8 mouse cellular contexts compared by ENCODE assay signal in the genomic region with DNA sequence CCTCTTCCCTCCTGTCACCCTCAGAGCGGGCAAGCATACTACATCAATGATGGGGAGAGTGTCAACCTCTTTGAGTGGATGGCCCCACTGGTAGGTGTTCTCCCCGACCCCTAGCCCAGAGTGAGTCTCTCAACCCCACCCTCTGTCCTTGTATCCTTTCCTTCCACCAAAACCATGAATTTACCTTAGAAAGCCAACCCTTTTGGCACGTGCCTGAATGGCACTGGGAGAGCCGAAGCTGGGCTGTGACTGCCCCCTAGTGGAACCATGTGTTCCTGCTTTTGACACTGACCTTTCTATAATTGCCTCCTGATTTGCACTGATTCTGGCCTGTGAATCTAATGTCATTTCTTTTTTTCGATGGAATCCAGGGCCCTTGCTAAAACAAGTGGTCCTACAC. TPM values are rescaled to one million over a fixed set of nuclear protein-coding genes. Genes with fewer than 3 reads are reported as not detected.
DNase-seq lines count a peak whose midpoint lies in the region; ATAC-seq lines count a peak whose summit lies in the region.

No protein-coding gene starts in this region.

- no peak overlapping the region for H3K27ac ChIP-seq in embryonic facial prominence, embryonic 11.5 days (replicated peaks; ENCODE audit: low read depth, low read length)
- H3K27ac ChIP-seq in hindbrain, embryonic 11.5 days (ENCODE audit: low read depth, low read length): no peak overlapping the region

- no peaks in the 10 kb centered on the region for H3K27me3 ChIP-seq in embryonic facial prominence, embryonic 11.5 days (ENCODE audit: control insufficient read depth, insufficient read depth, low read length)
- no peaks in the 10 kb centered on the region for H3K27me3 ChIP-seq in hindbrain, embryonic 11.5 days (ENCODE audit: control insufficient read depth, insufficient read depth, low read length)

- no peaks in the 10 kb centered on the region for H3K9me3 ChIP-seq in embryonic facial prominence, embryonic 11.5 days (replicated peaks; ENCODE audit: control insufficient read depth, low read length)
- no peaks in the 10 kb centered on the region for H3K9me3 ChIP-seq in hindbrain, embryonic 11.5 days (ENCODE audit: control insufficient read depth, low read length)

- no peak overlapping the region for H3K9ac ChIP-seq in embryonic facial prominence, embryonic 11.5 days (replicated peaks; ENCODE audit: low read length)
- no peak overlapping the region for H3K9ac ChIP-seq in hindbrain, embryonic 11.5 days (ENCODE audit: low read depth, low read length)

- 24% methylated on average over 5 of the region's 5 CpGs for WGBS in embryonic facial prominence, embryonic 11.5 days
- 23% methylated on average over 5 of the region's 5 CpGs for WGBS in hindbrain, embryonic 11.5 days

- no peaks in the 10 kb centered on the region for H3K36me3 ChIP-seq in embryonic facial prominence, embryonic 11.5 days (replicated peaks; ENCODE audit: control insufficient read depth, insufficient read depth, low read depth, low read length)
- H3K36me3 ChIP-seq in hindbrain, embryonic 11.5 days (ENCODE audit: control insufficient read depth, insufficient read depth, low read length): no peaks in the 10 kb centered on the region

- H3K4me3 ChIP-seq in embryonic facial prominence, embryonic 11.5 days (ENCODE audit: low read depth, low read length): no peak overlapping the region
- no peak overlapping the region for H3K4me3 ChIP-seq in hindbrain, embryonic 11.5 days (ENCODE audit: low read depth, low read length)

- peak; percentile 42 to 52 for DNase-seq in frontal cortex, postnatal 14 days (ENCODE audit: low spot score in 2 of 2)
- DNase-seq in adrenal gland, postnatal 10 days: peak; percentile 83
- DNase-seq in embryonic facial prominence, embryonic 11.5 days (ENCODE audit: low spot score): peak; percentile 79
- DNase-seq in hindbrain, embryonic 11.5 days (ENCODE audit: low spot score): peak; percentile 79
- peak; percentile 46 to 66 for DNase-seq in layer of hippocampus, postnatal 25 days (ENCODE audit: extremely low spot score in 1 of 2, low spot score in 1 of 2)
- DNase-seq in retina, postnatal 7 days (ENCODE audit: low read depth, low spot score): peak; percentile 34

- no peak for ATAC-seq in frontal cortex, adult (ENCODE audit: low TSS enrichment)
- 0 out of 2 replicates have a peak, but pooled peaks have one; percentile 11 for ATAC-seq in embryonic facial prominence, embryonic 11.5 days (replicated peaks; ENCODE audit: insufficient number of reproducible peaks, low FRiP score, low TSS enrichment, low read depth)
- ATAC-seq in hindbrain, embryonic 11.5 days (ENCODE audit: low FRiP score): peak; percentile 45
- peak; percentile 89 for ATAC-seq in megakaryocyte progenitor cell, adult 5-6 weeks (replicated peaks; ENCODE audit: poor library complexity)

- no peaks in the 10 kb centered on the region for H3K4me1 ChIP-seq in embryonic facial prominence, embryonic 11.5 days (ENCODE audit: control insufficient read depth, insufficient read depth, low read length)
- H3K4me1 ChIP-seq in hindbrain, embryonic 11.5 days (replicated peaks; ENCODE audit: control insufficient read depth, insufficient read depth, low read length): no peaks in the 10 kb centered on the region

- H3K4me2 ChIP-seq in embryonic facial prominence, embryonic 11.5 days (ENCODE audit: low read depth, low read length): no peak overlapping the region
- H3K4me2 ChIP-seq in hindbrain, embryonic 11.5 days (replicated peaks; ENCODE audit: low read depth, low read length): no peak overlapping the region

RNA-seq across cellular contexts. Expression of a gene that starts 11.1 kb away (rescaled TPM):
- total RNA-seq in adrenal gland, postnatal 10 days (2021): under 1 TPM; 0.33 to 0.39 TPM
- polyA plus RNA-seq in embryonic facial prominence, embryonic 11.5 days (2014; fragmentation: Nextera tagmentation; extraction: Ambion mirVana): not detected in 2 replicates
- not detected in 2 replicates for polyA plus RNA-seq in hindbrain, embryonic 11.5 days (2014; fragmentation: Nextera tagmentation; extraction: Ambion mirVana)
- not detected for total RNA-seq in layer of hippocampus, postnatal 25 days (2021)
- not detected in 2 replicates for total RNA-seq in megakaryocyte progenitor cell, adult 5-6 weeks (2015)
- not detected in 2 replicates for total RNA-seq in megakaryocyte progenitor cell, adult 5-6 weeks (2017)

RNA-seq across cellular contexts. Expression of a gene that starts 19.4 kb away (rescaled TPM):
- total RNA-seq in adrenal gland, postnatal 10 days (2021): 10 to 100 TPM; 24.4 to 33.4 TPM
- polyA plus RNA-seq in embryonic facial prominence, embryonic 11.5 days (2014; fragmentation: Nextera tagmentation; extraction: Ambion mirVana): 8.7 and 10.6 TPM in 2 replicates
- 8.5 and 10.2 TPM in 2 replicates for polyA plus RNA-seq in hindbrain, embryonic 11.5 days (2014; fragmentation: Nextera tagmentation; extraction: Ambion mirVana)
- 10 to 100 TPM; 25.7 to 30.4 TPM for total RNA-seq in layer of hippocampus, postnatal 25 days (2021)
- 32.5 and 34.4 TPM in 2 replicates for total RNA-seq in megakaryocyte progenitor cell, adult 5-6 weeks (2015)
- 80.5 and 85.0 TPM in 2 replicates for total RNA-seq in megakaryocyte progenitor cell, adult 5-6 weeks (2017)
